Mouse (Mus musculus) left cerebral cortex, postnatal 4 days (tissue): ENCODE results near the gene Elk3. TPM values are rescaled to one million over a fixed set of nuclear protein-coding genes. Genes with fewer than 3 reads are reported as not detected.
A peak's percentile ranks its signal among the peaks of the same experiment; 100 is the strongest.
"Not testable (repeated sequence)": the region's sequence is repeated elsewhere in the genome, so short reads cannot be mapped to it uniquely, and the experiment has no call there.

Experiments
- DNase-seq: peaks from one replicate; pipeline ENCODE4 v3.0.0-alpha.2; 2022
- intact Hi-C: fragments of 180-260 bp; cut with DNase I; formaldehyde crosslinking; loops from one replicate; pipeline ENCODE4 v1.15.1; 2025
- total RNA-seq, 2 experiments: library from RNA; stranded (reverse); gene quantifications; 2 replicates each; pipeline ENCODE4 v1.2.3; 2021

Elk3 gene
- total RNA-seq = 10 to 100 TPM; 13.4 to 16.0 TPM

DNA sequence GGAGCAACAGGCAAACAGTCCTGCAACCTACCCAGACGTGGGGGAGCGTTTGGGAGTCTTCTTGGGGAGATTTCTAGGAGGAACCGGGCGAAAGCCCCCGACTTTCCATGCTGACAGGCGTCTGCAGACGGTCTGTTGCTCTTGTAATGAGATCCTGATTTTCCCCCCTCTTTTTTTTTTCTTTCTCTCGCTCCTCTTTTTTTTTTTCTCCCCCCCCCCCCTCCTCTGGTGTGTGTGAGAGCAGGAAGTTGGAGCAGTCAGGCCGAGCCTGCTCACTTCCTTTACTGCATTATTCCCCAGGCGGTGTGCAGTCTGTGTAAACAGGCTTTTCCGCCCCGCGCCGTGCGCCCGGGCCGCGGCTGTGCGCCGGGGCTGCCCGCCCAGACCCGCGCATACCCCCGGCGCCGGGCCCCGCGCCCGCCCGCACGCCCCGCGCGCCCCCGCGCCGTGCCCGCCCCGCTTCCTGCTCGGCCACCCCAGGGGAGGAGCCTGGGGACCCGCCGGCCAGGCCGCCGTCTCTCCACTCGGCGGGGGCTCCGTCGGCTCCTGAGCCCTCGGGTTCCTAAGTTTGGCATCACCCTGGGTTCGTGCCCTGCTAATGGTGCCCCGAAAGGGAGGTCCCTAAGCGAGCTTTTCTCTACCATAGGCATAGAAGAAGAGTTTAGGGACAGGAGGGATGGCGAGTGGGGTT, at the start of gene Elk3:
TSS of gene Elk3 (minus strand) at position 415 of the 691 bp plus-strand sequence.
- intact Hi-C loops = no loop called here
- peak; percentile 27 for DNase-seq

DNA sequence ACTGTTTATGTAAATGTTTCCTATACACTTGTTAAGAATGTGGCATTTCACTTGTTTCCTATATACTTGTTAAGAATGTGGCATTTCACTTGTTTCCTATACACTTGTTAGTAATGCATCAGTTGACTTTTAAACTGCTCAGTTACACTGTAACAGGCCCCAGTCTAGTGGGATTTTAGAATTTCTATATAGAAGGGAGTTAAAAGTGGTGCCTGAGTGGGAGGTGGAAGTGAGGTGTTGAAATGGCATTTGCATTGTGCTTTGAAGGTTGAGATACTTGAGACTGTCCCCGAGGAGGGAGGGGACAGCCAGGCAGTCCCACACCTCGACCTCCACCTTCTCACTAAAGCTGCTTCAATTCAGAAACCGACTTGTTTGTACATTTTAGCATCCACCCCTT, 49.7 kb upstream of the Elk3 start:
- intact Hi-C loops = no loop called here
- no peak for DNase-seq

DNA sequence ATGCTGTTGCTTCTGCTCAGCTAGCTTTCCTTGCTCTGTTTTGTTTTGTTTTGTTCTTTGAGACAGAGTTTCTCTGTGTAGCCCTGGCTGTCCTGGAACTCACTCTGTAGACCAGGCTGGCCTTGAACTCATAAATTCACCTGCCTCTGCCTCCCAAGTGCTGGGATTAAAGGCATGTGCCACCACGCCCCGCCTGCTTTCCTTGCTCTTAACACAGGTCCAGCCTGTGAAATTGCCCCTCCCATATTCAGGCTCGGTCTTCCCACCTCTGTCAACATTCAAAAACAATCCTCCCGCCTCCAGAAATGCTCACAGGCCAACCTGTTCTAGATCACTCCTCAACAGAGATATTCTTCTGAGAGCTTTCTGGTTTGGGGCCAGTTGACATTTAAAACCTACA, 49.3 kb upstream of the Elk3 start:
- intact Hi-C loops, DNase-seq: not testable (repeated sequence)

DNA sequence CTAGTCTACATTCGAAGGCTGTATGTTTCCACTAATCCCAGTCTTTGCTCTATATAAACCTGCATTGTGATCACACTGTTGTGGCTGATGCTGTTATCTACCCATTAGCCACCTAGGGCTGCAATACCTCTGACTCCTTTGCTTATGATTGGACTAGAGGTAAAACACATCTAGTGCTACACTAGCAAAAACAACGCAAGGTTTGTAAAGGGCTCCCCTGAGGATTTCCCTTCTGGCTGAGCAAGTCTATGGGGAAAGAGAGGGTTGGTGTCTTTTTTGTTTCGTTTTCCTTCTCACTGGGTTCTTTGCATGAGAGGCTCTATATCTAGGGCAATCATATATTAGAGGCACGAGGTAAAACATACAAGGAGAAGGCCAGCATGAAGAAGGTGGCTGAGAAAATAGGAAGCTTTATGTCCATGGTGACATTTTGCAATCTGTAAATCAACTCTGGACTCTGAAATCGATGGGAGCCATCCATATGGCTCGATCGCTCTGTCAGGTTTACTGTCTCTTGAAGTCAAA, 48.5 kb upstream of the Elk3 start:
- intact Hi-C loops = no loop called here
- DNase-seq = no peak

DNA sequence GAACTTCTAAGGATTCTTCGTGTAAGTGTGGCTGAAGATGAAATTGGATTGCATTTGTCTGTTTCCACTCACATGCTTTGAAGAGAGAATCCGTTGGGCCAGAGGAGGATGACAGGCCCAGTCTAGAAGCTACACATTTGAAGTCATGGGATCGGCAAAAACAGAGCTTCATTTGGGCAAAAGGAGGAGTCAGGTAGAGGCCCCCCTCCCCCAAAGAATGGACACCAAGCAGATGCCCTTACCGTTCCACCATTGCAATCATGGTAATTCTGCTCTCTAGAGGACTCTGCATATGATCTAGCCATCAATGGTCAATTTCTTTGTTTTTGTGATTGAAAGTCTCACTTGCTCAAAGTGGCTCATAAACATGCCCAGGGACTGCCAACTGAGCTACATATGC, 47.9 kb upstream of the Elk3 start:
- intact Hi-C loops = no loop called here
- DNase-seq = no peak

DNA sequence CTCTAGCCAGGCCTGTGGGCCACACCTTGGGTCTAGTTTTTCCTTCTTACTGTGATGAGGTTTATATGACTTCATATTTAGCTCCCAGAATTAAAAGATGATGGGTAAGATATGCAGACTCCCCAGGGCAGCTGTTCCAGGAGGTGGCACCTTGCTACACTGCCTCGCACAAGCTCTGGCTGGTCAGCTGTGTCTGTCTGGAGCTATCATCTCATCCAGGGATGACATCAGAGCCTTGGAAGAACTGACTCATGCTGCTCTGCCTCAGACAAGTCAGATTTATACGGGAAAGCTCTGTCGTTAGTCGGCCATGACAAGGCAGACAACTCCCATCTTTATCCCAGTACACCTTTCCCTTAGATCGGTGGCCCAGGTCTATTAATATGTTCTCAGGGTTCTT, 46.2 kb upstream of the Elk3 start:
- DNase-seq = no peak
- intact Hi-C loops = no loop called here

DNA sequence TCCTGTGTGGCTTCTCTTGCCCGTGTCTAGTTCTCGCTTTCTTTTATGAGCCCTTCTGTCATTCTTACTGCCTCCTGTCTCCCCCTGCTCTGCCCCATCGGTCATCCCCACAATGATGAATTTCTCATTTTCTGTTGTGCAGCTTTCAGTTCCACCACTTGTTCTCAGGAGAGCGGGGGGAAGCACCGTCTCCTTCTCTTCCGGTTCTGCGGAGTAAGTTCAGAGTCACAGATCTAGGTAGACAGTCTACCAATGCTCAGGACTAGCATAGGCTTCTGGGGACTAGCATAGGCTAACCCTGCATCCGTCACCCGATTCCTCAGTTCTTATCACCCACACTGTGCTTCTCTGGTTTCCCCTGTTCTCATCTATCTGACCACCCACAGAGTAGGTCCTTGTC, 45.2 kb upstream of the Elk3 start:
- DNase-seq = no peak
- intact Hi-C loops = no loop called here

DNA sequence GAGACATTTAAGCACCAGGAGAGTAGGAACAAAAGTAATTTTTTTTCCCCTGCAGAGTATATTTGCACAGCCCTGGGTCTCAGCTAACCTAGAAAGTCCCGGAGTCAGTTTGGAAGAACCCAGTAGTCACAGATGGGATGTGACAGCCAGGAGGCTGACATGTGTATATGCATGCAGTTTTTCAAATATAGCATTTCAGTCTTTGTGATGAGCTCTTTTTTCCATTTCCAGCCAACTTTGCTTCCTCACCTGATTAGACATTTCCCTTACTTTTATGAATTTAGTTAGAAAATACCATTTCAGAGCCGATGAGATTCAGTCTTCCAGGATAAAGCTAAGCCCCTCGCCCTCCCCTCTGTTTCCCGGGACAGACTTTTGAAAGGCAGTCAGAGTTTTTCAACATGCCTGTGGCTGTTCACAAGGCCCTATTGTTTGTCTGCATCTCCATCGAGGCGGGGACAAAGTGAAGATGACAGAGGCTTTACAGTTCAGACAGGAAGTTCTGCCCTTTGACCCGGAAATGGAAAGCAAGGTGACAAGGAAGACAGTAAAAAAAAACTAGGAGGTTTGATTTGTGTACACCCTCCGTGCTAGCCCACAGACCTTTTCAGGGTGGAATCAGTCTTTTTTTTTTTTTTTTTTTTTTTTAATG, 44.5 kb upstream of the Elk3 start:
- intact Hi-C loops = no loop called here
- DNase-seq = no peak

DNA sequence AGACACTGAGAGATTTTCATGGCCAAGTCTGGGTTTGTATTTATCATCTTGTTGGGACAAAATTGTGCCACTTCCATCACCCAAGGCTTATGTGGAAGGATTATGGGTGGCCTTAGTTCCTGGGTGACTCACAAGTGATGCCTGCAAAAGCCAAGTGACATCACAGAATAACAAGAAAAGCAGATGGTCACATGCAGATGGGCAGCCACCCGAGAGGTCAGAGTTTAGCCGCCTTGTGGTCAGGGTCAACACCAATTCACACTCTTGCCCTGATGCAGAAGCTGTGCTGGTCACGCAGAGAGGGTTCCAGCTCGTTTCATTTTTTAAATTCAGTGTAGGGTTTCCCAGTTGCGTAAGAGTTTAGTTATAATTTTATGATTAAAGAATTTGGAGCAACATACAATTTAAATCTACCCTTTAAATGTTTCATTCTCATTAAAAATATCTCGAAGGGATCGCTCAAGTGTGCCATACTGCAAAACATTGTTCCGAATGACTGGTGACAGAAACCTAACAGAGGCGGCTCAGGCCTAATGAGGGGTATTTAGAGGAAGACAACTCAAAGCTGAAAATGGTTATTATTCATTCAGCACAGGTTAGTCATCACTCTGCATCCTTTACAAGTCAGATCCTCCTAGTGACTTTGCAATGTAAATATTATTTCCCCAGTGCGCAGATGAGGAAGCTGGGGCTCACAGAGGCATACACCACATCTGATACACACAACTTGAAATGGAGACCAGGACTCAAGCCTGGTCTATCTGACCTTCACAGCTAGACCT, 42.8 kb upstream of the Elk3 start:
- intact Hi-C loops = no loop called here
- no peak for DNase-seq

DNA sequence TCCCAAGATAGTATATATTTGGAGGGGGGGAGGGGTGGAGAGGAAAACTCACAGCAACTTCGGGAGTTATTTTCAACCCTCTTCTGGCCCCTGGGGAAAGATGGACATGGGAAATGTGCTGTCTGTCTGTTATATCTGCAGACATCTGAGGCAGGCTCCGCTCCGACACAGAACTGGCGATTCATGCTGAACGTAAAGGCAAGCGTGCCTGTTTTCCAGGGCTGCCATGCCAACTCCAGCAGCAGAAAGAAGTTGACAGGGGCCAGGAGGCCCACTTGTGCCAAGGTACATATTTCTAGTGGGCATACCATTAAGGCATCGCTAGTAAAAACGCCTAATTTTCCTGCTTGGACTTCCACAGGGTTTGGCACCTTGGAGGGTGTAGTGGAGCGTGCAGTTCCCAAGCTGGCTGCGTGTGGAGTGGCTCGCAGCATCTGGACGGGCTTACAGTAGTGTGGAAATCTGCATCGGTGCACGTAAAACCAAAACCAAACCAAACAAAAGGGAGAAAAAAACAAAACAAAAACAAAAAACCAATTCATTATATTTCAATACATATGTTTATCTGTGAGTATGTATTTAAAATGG, 37.1 kb upstream of the Elk3 start:
- no peak for DNase-seq
- intact Hi-C loops = no loop called here

DNA sequence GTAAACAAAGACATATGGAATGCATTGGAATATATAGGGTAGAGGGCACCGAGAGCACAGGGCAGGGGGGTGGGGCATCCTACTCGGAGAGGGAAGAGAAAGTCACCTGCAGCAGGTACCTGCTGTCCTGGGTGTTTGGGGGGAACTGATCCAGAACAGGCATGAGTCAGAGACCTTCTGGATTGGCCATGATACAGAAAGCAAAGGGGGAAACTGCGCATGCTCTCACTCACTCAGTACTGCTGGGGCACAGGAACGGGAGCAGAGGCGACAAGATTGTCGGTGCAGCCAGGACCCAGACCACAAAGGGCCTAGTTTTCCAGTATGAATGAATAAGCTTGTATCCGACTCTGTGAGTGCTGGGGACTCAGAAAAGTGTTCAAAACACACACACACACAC, 36.5 kb upstream of the Elk3 start:
- DNase-seq = no peak
- intact Hi-C loops = no loop called here

DNA sequence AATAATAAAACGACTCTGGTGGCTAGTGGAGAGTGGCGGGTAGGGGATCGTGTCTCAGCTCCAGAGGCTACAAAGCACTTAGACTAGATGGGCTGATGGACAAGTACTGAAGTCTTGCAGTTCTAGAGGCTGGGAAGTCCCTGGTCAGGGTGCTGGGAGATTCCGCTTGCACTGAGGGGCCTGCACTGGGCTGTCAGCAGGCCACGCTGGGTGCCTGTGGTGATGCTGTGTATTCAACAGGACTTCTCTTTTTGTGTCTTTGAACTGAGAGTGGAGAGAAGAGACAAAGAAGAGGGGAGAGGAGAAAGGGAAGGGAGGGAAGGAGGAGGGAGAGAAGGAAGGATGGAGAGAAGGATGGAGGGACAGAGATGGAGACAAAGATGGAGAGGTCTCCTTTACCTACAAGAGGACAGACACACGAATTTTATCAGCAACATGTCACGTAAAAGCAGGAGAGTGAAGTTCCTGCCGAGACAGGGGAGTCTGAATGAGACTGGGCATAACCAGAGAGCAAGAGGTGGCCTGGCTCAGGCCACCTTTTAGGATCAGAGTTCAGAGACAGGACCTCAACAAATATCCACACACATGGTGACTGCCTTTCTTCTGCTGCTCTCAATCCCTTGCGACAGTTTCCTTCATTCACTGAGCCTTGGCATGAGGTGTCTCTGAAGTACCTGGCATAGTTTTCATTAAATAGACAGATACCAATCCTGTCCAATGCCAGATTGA, 35.4 kb upstream of the Elk3 start:
- intact Hi-C loops = no loop called here
- DNase-seq = no peak

DNA sequence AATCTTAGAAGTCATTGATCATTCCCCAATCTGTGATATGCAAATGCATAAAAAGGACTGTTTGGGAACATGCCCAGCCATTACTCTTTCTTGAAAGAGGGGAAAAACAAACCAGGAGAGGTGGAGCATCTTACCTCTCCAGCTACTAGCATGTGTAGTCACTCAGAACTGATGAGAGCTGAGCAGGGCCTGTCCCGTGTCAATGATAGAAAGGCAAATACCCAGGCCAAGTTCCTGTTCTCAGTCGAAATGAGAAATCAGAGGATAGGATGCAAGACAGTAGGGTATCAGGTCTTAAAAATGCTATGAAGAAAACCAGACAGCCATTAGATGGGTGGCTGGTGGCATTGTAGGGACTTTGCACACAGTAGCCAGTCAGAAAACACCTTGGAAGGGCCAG, 34.6 kb upstream of the Elk3 start:
- DNase-seq = no peak
- intact Hi-C loops = no loop called here

DNA sequence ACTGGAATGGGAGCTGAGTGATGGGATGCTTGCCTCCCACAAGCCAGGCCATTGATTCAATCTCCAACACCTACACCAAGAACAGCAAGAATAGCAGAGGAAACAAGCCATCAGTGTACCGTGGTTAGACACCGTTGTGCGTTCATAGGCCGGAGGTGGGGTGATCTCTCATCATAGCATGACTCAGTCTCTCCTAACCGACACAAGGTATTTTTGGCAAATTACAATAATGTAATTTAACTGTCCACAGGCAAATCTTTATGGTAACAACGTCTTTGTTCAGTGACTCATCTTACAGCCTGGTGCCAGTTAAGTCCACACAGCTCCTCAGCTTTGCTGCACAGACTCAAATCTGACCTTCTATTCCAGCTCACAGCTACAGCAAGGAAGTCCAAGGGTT, 32.5 kb upstream of the Elk3 start:
- no peak for DNase-seq
- intact Hi-C loops = no loop called here

DNA sequence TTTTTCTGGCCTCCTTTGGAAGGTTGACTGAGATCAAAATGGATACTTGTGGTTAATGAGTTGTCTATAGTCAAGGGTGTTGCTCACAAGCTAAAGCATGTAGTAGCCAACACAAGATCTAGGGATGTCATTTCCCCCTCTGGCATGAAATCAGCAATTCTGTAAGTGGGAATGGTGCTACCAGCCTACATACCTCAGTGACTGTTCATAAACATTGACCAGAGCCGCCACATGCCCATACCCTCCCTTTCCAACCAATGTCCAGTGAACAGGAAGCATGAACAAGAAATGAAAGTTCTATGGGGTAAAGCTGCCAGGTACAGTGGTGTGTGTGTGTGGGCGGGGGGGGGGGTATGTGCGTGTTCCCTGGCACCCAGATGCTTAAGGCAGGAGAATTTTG, 32.1 kb upstream of the Elk3 start:
- intact Hi-C loops = no loop called here
- no peak for DNase-seq

DNA sequence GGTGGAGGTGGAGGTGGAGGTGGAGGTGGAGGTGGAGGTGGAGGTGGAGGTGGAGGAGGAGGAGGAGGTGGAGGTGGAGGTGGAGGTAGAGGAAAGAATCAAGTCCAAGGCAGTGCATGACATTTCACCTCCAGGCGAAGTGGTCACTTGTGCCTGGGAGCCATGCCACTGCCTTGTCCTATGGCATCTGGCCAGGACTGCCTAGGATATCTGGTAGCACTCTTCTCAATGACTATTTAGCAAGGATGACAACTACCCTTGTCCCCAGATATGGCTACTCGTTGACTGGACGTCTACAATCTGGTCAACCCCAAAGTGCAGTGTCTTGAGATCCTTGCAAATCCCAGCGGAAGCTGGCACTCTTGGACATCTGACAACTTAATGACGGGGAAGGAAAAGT, 27.6 kb upstream of the Elk3 start:
- intact Hi-C loops = no loop called here
- DNase-seq = no peak

DNA sequence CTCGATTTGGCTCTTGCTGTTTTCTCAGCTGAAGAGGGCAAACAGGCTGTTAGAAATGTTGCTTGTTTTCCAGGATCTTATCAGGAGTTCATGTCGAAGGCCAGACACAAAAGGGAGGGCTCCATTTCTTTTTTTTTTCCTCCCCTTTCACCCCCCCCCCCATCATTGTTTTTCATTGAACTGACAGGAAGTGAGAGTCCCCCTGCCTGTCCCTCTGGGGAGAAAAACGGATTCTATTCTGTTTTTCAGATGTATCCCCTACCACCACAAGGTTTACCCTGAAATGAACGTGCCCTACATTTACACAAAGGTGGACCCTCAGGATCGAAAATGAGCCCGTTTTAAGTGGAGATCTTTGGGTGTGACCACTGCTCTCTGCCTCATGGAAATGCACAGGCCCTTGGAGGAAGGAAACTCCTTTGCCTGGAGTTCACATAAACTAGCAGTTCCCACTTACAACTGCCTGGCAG, 25.6 kb upstream of the Elk3 start:
- intact Hi-C loops = no loop called here

DNA sequence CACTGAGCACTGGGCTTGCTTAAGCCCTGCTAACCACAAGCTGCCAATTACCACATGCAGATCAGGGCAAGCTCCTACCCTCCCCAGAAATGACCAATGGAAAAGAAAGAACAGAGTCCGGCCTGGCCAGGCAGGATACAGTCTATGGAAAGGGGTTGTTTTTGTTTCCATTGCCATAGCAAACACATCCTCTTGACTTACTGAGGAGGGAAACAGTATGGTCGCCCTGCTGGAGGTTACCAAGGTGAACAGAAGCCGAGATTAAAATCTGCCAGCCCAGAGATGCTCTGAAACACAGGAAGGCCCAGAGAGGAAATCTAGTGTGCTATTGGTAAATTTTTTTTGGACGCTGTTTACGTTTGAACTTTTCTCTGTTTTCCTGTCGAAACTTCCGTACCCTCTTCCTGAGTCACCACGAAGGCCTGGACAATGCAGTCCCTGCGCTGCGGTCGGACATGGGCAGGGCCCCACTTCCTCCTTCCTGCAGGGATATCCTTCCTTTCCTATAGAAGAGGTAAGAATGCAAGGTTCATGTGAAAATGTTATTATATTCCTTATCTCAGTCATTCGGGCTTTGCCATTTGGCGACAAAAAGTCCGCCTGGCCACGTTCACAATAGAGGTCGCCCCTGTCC, 25.0 kb upstream of the Elk3 start:
- DNase-seq = no peak
- intact Hi-C loops = no loop called here

More for the DNA sequence above, 25.6 kb upstream of the Elk3 start:
- DNase-seq = no peak

DNA sequence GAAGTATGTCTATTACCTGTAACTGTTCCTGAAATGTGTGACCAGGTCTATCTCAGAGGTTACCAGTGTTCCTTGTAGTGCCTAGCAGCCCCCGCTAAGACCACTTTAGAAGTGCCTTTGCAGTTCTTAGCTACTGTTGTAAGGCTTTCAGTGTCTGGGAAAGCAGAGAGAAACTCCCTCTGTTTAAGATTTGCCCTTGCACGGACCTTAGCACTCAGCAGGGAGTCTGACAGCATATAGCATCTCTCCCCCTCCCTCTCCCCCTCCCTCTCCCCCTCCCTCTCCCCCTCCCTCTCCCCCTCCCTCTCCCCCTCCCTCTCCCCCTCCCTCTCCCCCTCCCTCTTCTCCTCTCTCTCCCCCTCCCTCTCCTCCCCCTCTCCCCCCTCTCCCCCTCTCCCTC, 24.1 kb upstream of the Elk3 start:
- intact Hi-C loops = no loop called here
- DNase-seq = no peak

DNA sequence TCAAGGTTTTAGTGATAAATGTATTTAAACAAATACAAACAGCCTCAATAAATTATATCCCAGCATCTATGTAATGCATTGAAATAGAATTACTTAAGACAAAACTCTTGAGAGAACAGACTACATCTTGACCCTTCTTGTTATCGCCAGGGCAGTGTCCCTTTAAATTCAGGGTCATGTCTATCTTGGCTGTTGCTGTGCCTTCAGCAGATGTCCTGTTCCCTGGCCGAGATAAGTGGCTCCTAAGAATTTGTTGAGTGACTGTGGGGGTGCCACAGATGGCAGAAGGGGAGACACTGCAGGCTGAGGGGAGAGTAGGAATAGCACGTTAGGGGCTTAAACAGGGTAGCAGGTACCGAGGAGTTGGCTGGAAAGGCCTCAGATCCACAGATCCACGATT, 22.3 kb upstream of the Elk3 start:
- DNase-seq = no peak
- intact Hi-C loops = no loop called here
